Mouse (Mus musculus) heart, adult 2 months (tissue): ENCODE data around the gene Acadsb. TPM values are rescaled to one million over a fixed set of nuclear protein-coding genes. Genes with fewer than 3 reads are reported as not detected.

ENCODE experiments used
- DNase-seq, 2 experiments: peaks; one replicate each; pipeline ENCODE4 v3.0.0; 2021
- H3K27ac ChIP-seq: fragments of 200-600 bp; 2 replicates; pipeline ENCODE4 v1.8.1; 2022
- H3K27me3 ChIP-seq: fragments of 200-500 bp; 2 replicates; pipeline ENCODE4 v1.6.1; 2012; ENCODE audit warnings: mild to moderate bottlenecking, low read length, inconsistent platforms, mixed read lengths; ENCODE audit not compliant: control insufficient read depth, insufficient read depth
- H3K36me3 ChIP-seq: fragments of 200-500 bp; 2 replicates; pipeline ENCODE4 v1.6.1; 2012; ENCODE audit warnings: low read length, inconsistent platforms; ENCODE audit not compliant: control insufficient read depth, insufficient read depth
- H3K4me1 ChIP-seq: fragments of 200-500 bp; 2 replicates; pipeline ENCODE4 v1.6.1; 2011; ENCODE audit warnings: low read length; ENCODE audit not compliant: control insufficient read depth, insufficient read depth
- H3K4me3 ChIP-seq: fragments of 200-600 bp; 2 replicates; pipeline ENCODE4 v1.8.1; 2022
- H3K79me2 ChIP-seq: fragments of 200-500 bp; replicated peaks from 2 replicates; pipeline ENCODE4 v1.6.1; 2012; ENCODE audit warnings: mild to moderate bottlenecking, inconsistent platforms, low read length, moderate library complexity, mixed read lengths; ENCODE audit not compliant: control insufficient read depth, insufficient read depth
- H3K9ac ChIP-seq: fragments of 200-500 bp; 2 replicates; pipeline ENCODE4 v1.6.1; 2012; ENCODE audit warnings: low read depth, mild to moderate bottlenecking, control low read depth, inconsistent platforms, low read length, mixed read lengths
- CTCF ChIP-seq: fragments of 200-600 bp; IDR thresholded peaks from 2 replicates; pipeline ENCODE4 v1.8.1; 2022; ENCODE audit warnings: antibody characterized with exemption, mild to moderate bottlenecking, moderate library complexity
- EP300 ChIP-seq: fragments of 200-500 bp; IDR thresholded peaks from 2 replicates; pipeline ENCODE4 v1.6.1; 2011; ENCODE audit warnings: low read depth, low read length, control low read depth; ENCODE audit not compliant: insufficient read depth
- POLR2A ChIP-seq: fragments of 200-500 bp; IDR thresholded peaks from 2 replicates; pipeline ENCODE4 v1.6.1; 2011; ENCODE audit warnings: mild to moderate bottlenecking, low read depth, low read length, control low read depth; ENCODE audit not compliant: insufficient read depth
- WGBS: fragments of 180-500 bp; shearing (Covaris S2); methylation state at CpG from one replicate; pipeline ENCODE4 v1.1.7; 2018; 5-methylcytosine and 5-hydroxymethylcytosine counted together
- intact Hi-C: fragments of 180-260 bp; cut with DNase I; formaldehyde crosslinking; loops from one replicate; pipeline ENCODE4 v1.15.1; 2025
- polyA plus RNA-seq: library from polyadenylated mRNA; depleted of rRNA; stranded (reverse); fragments of >200 nt; gene quantifications from 2 replicates; pipeline ENCODE4 v1.2.3, GENCODE M21; 2012
- total RNA-seq, 2 experiments: library from RNA; stranded (reverse); gene quantifications; 2 replicates each; pipeline ENCODE4 v1.2.3; 2021

Gene Acadsb
- total and polyA plus RNA-seq, 3 experiments: 22.7 to 264 (median 233) TPM

DNA sequence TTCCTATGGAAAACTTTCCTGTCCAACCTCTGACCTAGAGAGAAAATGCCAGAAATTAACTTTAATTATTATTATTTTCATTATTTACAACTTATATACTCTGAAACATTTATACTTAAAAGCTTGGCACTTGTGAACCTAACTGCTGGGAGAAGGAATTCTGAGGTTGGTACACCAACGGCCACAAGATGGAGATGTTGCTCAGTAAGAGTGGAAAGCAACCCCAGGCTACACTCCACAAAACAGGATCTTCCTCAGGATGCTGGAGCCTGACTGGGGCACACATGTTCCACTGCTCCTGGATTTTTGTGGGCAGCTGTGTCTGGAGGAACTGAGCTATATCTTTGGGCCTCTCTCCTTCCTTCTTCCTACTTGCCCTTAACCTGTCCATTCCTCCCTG, 21.8 kb downstream of the Acadsb start:
- no peak for DNase-seq
- 10% methylated on average over 1 of the region's 1 CpGs for WGBS
- intact Hi-C loops: loop anchor here (5.0 kb wide), 1 partner anchor 450 kb away; no protein-coding TSS in a partner anchor
- no peak overlapping the region for H3K27ac ChIP-seq
- TF ChIP-seq EP300 (no peak), POLR2A (no peak), CTCF (peak; percentile 72)
- no peaks in the 10 kb centered on the region for H3K79me2 ChIP-seq
- H3K4me1 ChIP-seq: no peaks in the 10 kb centered on the region
- no peak overlapping the region for H3K4me3 ChIP-seq
- no peaks in the 10 kb centered on the region for H3K27me3 ChIP-seq
- no peaks in the 10 kb centered on the region; the same call in 1 of the 2 replicates for H3K36me3 ChIP-seq
- H3K9ac ChIP-seq: no peak overlapping the region

DNA sequence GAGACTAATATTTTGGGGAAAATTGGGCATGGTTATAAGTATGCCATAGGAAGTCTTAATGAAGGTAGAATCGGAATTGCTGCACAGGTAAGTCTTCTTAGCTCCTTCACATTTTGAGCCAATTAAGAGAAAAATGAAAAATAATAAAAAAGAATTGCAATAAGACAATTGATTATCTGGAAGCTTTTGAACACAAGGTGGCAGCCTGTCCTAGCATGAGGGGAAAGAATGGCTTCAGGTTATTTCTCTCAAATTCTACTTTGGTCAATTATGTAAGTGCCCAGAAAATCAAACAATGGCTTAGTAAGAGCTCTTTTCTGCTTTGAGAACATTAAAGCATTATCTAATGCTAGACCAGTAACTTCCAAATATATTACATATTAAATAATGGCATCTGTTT, 23.9 kb downstream of the Acadsb start:
- Histone ChIP-seq H3K27ac (no peak overlapping the region), H3K79me2 (no peaks in the 10 kb centered on the region), H3K27me3 (no peaks in the 10 kb centered on the region), H3K9ac (no peak overlapping the region), H3K4me1 (no peaks in the 10 kb centered on the region), H3K36me3 (no peaks in the 10 kb centered on the region; the same call in 1 of the 2 replicates), H3K4me3 (no peak overlapping the region)
- 82% methylated on average over 1 of the region's 1 CpGs for WGBS
- intact Hi-C loops: loop anchor here (5.0 kb wide), 1 partner anchor 448 kb away; no protein-coding TSS in a partner anchor
- no peak for TF ChIP-seq POLR2A
- TF ChIP-seq EP300: no peak
- no peak for TF ChIP-seq CTCF
- DNase-seq: no peak

DNA sequence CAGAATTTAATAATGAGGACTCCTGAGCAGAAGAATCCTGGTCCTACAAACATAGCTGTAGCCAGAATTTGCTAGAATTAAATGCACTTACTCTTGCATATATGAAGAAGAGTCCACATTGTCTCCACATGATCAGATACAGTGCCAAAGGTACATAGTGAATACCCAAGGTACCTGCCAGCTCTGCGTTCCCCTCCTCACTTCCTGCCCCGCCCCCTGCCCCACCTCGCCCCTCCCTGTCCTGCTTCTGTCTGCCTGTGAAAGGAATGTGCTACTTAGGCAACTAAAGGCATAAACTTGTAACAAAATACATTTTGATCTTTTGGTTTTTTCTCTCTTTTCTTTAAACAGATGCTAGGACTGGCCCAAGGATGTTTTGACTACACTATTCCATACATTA, 26.6 kb downstream of the Acadsb start:
- Histone ChIP-seq H3K4me3 (no peak overlapping the region), H3K36me3 (no peaks in the 10 kb centered on the region; the same call in 1 of the 2 replicates), H3K4me1 (no peaks in the 10 kb centered on the region), H3K9ac (no peak overlapping the region), H3K79me2 (no peaks in the 10 kb centered on the region), H3K27ac (no peak overlapping the region), H3K27me3 (no peaks in the 10 kb centered on the region)
- 76% methylated on average over 3 of the region's 3 CpGs for WGBS
- DNase-seq: no peak
- intact Hi-C loops: no loop called here
- TF ChIP-seq POLR2A (no peak), CTCF (no peak), EP300 (no peak)

DNA sequence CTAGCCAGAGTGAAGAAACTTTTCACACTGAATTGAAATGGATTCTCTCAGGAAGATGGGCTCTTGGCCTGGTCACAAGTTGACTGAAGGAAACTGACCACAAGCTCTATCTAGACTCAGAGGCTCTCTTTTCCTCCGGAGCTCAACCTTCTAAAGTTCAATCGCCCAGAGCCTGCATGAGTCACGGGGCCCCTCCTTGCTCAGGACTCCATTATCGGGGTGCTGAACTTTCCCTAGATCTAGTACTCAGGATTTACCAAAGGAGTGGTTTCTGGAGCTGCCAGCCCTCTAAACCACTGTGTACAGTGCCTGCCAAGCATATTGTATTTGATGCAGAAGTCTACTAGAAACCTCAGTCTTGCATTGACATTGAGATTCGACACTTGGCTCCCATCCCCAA, 46.3 kb downstream of the Acadsb start:
- no peak overlapping the region for H3K9ac ChIP-seq
- no peak overlapping the region for H3K4me3 ChIP-seq
- H3K79me2 ChIP-seq: no peaks in the 10 kb centered on the region
- WGBS: 84% methylated on average over 5 of the region's 5 CpGs
- H3K36me3 ChIP-seq: no peaks in the 10 kb centered on the region
- no peaks in the 10 kb centered on the region for H3K4me1 ChIP-seq
- intact Hi-C loops: no loop called here
- H3K27me3 ChIP-seq: no peaks in the 10 kb centered on the region
- DNase-seq: no peak
- H3K27ac ChIP-seq: no peak overlapping the region
- TF ChIP-seq CTCF (no peak), POLR2A (no peak)

DNA sequence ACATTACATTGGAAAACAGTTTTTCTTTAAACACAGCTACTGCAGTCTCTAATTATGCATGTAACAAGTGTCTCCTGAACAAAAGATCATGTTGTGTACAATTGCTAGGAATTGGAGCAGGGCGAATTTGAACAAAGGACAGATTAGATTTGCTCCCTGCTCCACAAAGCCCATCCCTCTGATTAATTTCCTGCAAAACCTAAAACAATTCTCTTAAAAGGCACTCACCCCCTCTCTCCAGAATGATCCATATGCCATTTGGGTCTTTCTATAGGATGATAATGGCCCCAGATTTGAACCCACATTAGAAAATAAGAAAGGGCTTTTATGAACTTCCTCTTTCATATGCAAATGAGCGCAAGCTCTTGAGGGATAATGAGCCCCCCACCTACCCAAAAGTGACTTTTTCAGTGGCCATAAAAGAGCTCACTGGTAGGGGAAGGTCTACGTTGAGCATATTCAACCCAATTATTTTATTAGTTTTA, 54.8 kb downstream of the Acadsb start:
- intact Hi-C loops: no loop called here
- Histone ChIP-seq H3K79me2 (no peaks in the 10 kb centered on the region), H3K27ac (no peak overlapping the region), H3K9ac (no peak overlapping the region), H3K36me3 (no peaks in the 10 kb centered on the region), H3K4me1 (no peaks in the 10 kb centered on the region), H3K4me3 (no peak overlapping the region), H3K27me3 (0 out of 2 replicates have a peak, but pooled peaks cover 2% of the 10 kb centered on the region)
- no peak for DNase-seq
- WGBS: 77% methylated on average over 3 of the region's 3 CpGs
- TF ChIP-seq CTCF: no peak
- TF ChIP-seq POLR2A: no peak
- TF ChIP-seq EP300: no peak

DNA sequence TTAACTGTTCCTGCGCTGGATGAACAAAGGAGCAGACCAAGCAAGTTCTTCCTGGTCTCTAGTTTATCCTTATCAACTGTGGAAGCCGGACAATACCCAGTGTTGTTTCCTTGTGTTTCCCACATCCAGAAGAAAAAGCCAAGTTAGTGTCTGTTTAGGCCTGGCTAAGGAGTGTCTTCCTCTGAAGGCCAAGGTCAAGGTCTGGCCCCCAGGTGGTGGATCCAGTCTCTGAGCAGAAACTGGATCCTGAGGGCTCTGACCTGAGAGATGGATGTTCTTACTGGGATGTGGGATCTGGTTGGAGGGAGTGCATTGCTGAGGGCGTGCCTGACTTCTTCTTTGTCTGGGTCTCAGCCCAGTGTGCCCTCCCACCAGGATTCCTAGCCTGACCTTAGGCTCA, 55.3 kb downstream of the Acadsb start:
- Histone ChIP-seq H3K36me3 (no peaks in the 10 kb centered on the region), H3K27me3 (0 out of 2 replicates have a peak, but pooled peaks cover 2% of the 10 kb centered on the region), H3K4me3 (no peak overlapping the region), H3K79me2 (no peaks in the 10 kb centered on the region), H3K4me1 (no peaks in the 10 kb centered on the region), H3K9ac (no peak overlapping the region), H3K27ac (no peak overlapping the region)
- intact Hi-C loops: no loop called here
- DNase-seq: no peak
- no peak for TF ChIP-seq EP300
- TF ChIP-seq POLR2A: no peak
- no peak for TF ChIP-seq CTCF
- 45% methylated on average over 3 of the region's 3 CpGs for WGBS
